Mouse (Mus musculus): ENCODE data around the gene Ccdc102a. TPM values are rescaled to one million over a fixed set of nuclear protein-coding genes. Genes with fewer than 3 reads are reported as not detected.

Gene Ccdc102a
- total and polyA plus RNA-seq, 3 experiments: 2.5 to 5.8 (median 2.8) TPM

DNA sequence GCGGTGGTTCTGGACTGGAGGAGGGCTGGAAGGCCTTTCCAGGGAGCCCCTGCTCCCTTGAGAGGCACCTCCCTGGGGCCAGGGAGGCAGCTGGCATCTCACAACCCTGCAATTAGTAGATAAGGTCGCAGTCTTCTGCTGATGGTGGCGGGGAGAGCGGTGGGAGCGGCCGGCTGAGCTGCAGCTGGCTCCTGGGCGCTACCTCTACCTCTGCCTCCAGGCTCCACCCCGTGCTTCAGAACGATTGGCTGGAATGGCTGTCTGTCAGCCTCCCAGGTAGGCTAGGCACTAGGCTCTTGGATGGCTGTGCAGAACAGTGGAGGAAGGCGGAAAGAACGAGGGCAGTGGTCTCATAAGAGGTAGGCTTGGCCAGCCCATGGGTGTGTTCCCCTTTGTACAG lies 18.6 kb downstream of the Ccdc102a start:
- no peak for TF ChIP-seq CHD2 (IDR thresholded peaks at IDR 0.05; ENCODE audit: low read length)
- no peak for TF ChIP-seq CTCF (conservative IDR thresholded peaks at IDR 0.05 in 1 of 2, IDR thresholded peaks at IDR 0.05 in 1 of 2; ENCODE audit: low read depth in 2 of 2, low read length in 2 of 2)
- no peak for TF ChIP-seq E2F4 (IDR thresholded peaks at IDR 0.05; ENCODE audit: insufficient replicate concordance, low read depth, low read length)
- TF ChIP-seq IRF4 (IDR thresholded peaks at IDR 0.05; ENCODE audit: low read depth, low read length): no peak
- TF ChIP-seq POLR2A (IDR thresholded peaks at IDR 0.05; ENCODE audit: low read depth, low read length): no peak
- no peak for TF ChIP-seq MAX (IDR thresholded peaks at IDR 0.05; ENCODE audit: low read length)
- TF ChIP-seq MAFK (IDR thresholded peaks at IDR 0.05; ENCODE audit: insufficient replicate concordance, low read length): no peak
- TF ChIP-seq TBP (conservative IDR thresholded peaks at IDR 0.05; ENCODE audit: low read depth, low read length): no peak
- no peak for TF ChIP-seq HCFC1 (IDR thresholded peaks at IDR 0.05; ENCODE audit: low read depth, low read length)
- no peak for TF ChIP-seq BHLHE40 (IDR thresholded peaks at IDR 0.05; ENCODE audit: low read depth, low read length)
- no peak for TF ChIP-seq EP300 (IDR thresholded peaks at IDR 0.05; ENCODE audit: low read length)
- TF ChIP-seq RCOR1 (conservative IDR thresholded peaks at IDR 0.05; ENCODE audit: low read depth, low read length): no peak
- TF ChIP-seq GABPA (IDR thresholded peaks at IDR 0.05; ENCODE audit: insufficient replicate concordance, low read depth, low read length): no peak
- no peak for TF ChIP-seq JUN (IDR thresholded peaks at IDR 0.05; ENCODE audit: insufficient read depth, low read depth, low read length)
- peaks cover 0 to 5% of the 10 kb centered on the region in 2 experiments for H3K36me3 ChIP-seq (replicated peaks in 1 of 2; ENCODE audit: control insufficient read depth in 1 of 2, insufficient read depth in 1 of 2, low read length in 1 of 2)
- H3K4me3 ChIP-seq (replicated peaks in 1 of 3; ENCODE audit: low read depth in 2 of 3, low read length in 2 of 3, poor library complexity in 1 of 3): no peak overlapping the region
- no peaks in the 10 kb centered on the region for H3K79me2 ChIP-seq (replicated peaks; ENCODE audit: control insufficient read depth, extremely low read depth, insufficient read depth, poor library complexity, severe bottlenecking)
- dilution Hi-C loops (cut with MboI; ENCODE audit: extremely low pct_ligation_motif_present, extremely low pct_unique_long_range_greater_than_20kb, low sequenced_read_pairs) (no loop called here), in situ Hi-C loops (cut with MboI; ENCODE audit: low pct_ligation_motif_present, low pct_unique_long_range_greater_than_20kb, low sequenced_read_pairs) (no loop called here)
- peaks cover 8 to 17% of the 10 kb centered on the region in 2 experiments for H3K4me1 ChIP-seq (ENCODE audit: control insufficient read depth in 1 of 2, insufficient read depth in 2 of 2)
- peaks cover 23% of the 10 kb centered on the region for H3K27me3 ChIP-seq (replicated peaks)
- H3K9me3 ChIP-seq (replicated peaks; ENCODE audit: low read length): no peaks in the 10 kb centered on the region
- no peak for DNase-seq (ENCODE audit: extremely low read depth)
- H3K27ac ChIP-seq (ENCODE audit: insufficient read depth, low read depth): no peak overlapping the region
- no peak overlapping the region for H3K9ac ChIP-seq (ENCODE audit: insufficient read depth, low read depth)
- no peak overlapping the region for H3K4me2 ChIP-seq (ENCODE audit: insufficient read depth, low read depth, poor library complexity, severe bottlenecking)

DNA sequence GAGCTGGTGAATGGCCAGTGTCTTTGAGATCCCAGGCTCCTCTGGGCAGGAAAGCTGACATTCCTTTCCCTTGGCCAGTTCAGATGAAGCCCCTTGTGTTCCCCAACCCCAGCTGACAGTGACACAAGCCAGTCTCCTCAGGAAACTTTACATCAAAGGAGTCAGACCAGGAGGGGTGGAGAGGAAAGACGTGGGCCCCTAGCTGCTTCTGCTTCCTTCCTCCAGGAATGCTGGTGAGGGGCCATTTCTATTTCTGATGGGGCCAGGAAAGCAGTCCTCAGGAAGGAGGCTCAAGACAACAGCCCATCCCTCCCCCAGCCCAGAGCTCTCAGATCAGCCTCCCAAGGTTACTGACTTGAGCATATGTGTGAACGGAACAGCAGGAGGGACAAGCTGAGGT lies 25.0 kb downstream of the Ccdc102a start:
- H3K4me3 ChIP-seq (replicated peaks in 1 of 3; ENCODE audit: low read depth in 2 of 3, low read length in 2 of 3, poor library complexity in 1 of 3): no peak overlapping the region
- H3K36me3 ChIP-seq (replicated peaks in 1 of 2; ENCODE audit: control insufficient read depth in 1 of 2, insufficient read depth in 1 of 2, low read length in 1 of 2): no peaks in the 10 kb centered on the region
- no peak overlapping the region for H3K27ac ChIP-seq (ENCODE audit: insufficient read depth, low read depth)
- TF ChIP-seq IRF4 (IDR thresholded peaks at IDR 0.05; ENCODE audit: low read depth, low read length) (no peak), USF1 (IDR thresholded peaks at IDR 0.05; ENCODE audit: low read depth, low read length) (no peak), CTCF (conservative IDR thresholded peaks at IDR 0.05 in 1 of 2, IDR thresholded peaks at IDR 0.05 in 1 of 2; ENCODE audit: low read depth in 2 of 2, low read length in 2 of 2) (no peak), JUND (conservative IDR thresholded peaks at IDR 0.05; ENCODE audit: low read depth, low read length) (no peak), POLR2AphosphoS2 (IDR thresholded peaks at IDR 0.05; ENCODE audit: low read depth, low read length) (no peak), SMC3 (IDR thresholded peaks at IDR 0.05; ENCODE audit: low read depth, low read length) (no peak), EP300 (IDR thresholded peaks at IDR 0.05; ENCODE audit: low read length) (no peak), MEF2A (IDR thresholded peaks at IDR 0.05; ENCODE audit: borderline replicate concordance, low read depth, low read length) (no peak), SIN3A (IDR thresholded peaks at IDR 0.05; ENCODE audit: low read length) (no peak), UBTF (IDR thresholded peaks at IDR 0.05; ENCODE audit: low read depth, low read length) (no peak), NELFE (IDR thresholded peaks at IDR 0.05; ENCODE audit: low read depth, low read length) (no peak), MAX (IDR thresholded peaks at IDR 0.05; ENCODE audit: low read length) (no peak), NRF1 (IDR thresholded peaks at IDR 0.05; ENCODE audit: low read depth, low read length) (no peak)
- peaks cover 12 to 28% of the 10 kb centered on the region in 2 experiments for H3K4me1 ChIP-seq (ENCODE audit: control insufficient read depth in 1 of 2, insufficient read depth in 2 of 2)
- H3K79me2 ChIP-seq (replicated peaks; ENCODE audit: control insufficient read depth, extremely low read depth, insufficient read depth, poor library complexity, severe bottlenecking): no peaks in the 10 kb centered on the region
- dilution Hi-C loops (cut with MboI; ENCODE audit: extremely low pct_ligation_motif_present, extremely low pct_unique_long_range_greater_than_20kb, low sequenced_read_pairs) (no loop called here), in situ Hi-C loops (cut with MboI; ENCODE audit: low pct_ligation_motif_present, low pct_unique_long_range_greater_than_20kb, low sequenced_read_pairs) (no loop called here)
- peaks cover 28% of the 10 kb centered on the region for H3K27me3 ChIP-seq (replicated peaks)
- DNase-seq (ENCODE audit: extremely low read depth): no peak
- H3K4me2 ChIP-seq (ENCODE audit: insufficient read depth, low read depth, poor library complexity, severe bottlenecking): no peak overlapping the region
- no peak overlapping the region for H3K9ac ChIP-seq (ENCODE audit: insufficient read depth, low read depth)
- H3K9me3 ChIP-seq (replicated peaks; ENCODE audit: low read length): no peaks in the 10 kb centered on the region

Measured in CH12.LX (cell line).